Mouse (Mus musculus) CH12.LX (cell line): ENCODE data around the gene Zfp385c.

Experiments used
- MAFK ChIP-seq: IDR thresholded peaks from 2 replicates; pipeline ENCODE4 v1.6.1; 2011; ENCODE audit warnings: low read length, improper control_type of control experiment; ENCODE audit not compliant: insufficient replicate concordance
- NRF1 ChIP-seq: IDR thresholded peaks from 2 replicates; pipeline ENCODE4 v1.6.1; 2014; ENCODE audit warnings: low read depth, mild to moderate bottlenecking, inconsistent platforms, low read length, improper control_type of control experiment, moderate library complexity
- POLR2A ChIP-seq: IDR thresholded peaks from 2 replicates; pipeline ENCODE4 v1.6.1; 2011; ENCODE audit warnings: low read depth, mild to moderate bottlenecking, improper control_type of control experiment, low read length
- USF2 ChIP-seq: conservative IDR thresholded peaks from 2 replicates; pipeline ENCODE4 v1.6.1; 2011; ENCODE audit warnings: low read depth, low read length, improper control_type of control experiment

DNA sequence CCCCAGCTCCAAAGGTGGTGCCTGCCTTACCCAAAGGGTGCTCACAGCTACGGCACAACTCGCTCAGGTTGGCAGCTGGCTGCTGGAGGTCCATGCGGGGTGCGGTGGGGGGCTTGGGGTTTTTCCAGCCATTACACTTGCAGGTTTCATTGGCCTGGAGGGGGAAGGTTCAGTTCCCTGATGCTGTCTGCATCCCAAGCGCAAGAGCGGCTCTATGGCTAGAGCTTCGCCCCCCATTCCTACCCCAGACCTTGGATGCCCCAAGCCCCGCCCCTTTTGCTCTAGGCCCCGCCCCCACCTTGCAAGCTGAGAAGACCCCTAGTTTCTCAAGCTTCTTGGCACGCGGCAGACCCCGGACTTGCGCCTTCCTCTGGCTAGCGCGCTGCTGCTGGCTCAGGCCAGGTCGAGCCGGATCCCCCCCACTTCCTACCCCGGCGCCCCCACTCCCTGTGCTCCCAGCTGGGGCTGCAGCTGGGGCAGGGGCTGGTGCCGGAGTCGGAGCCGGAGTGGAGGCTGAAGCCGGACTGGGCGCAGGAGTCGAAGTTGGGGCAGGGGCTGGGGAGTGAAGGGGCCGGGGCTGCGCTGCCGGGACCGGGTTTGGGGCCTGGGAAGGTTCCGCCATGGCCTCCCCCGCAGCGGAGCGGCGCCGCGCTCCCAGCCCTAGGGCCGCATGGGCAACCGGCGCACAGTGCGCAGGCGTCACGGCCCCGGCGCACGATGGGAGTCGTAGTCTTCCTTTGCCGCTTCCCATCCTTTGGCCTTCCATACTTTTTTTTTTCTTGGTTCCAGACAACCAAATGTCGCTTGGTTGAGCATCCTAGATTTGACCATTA lies 19.7 kb upstream of the Zfp385c start, which contains the start of gene Kat2a:
- TF ChIP-seq NRF1, result peak; percentile 94
- TF ChIP-seq MAFK, result no peak
- no peak for TF ChIP-seq USF2
- peak; percentile 97 for TF ChIP-seq POLR2A
